Mouse (Mus musculus) lung, postnatal 0 days (tissue): ENCODE data around the gene Prkaca. TPM values are rescaled to one million over a fixed set of nuclear protein-coding genes. Genes with fewer than 3 reads are reported as not detected.

Experiments
- ATAC-seq: fragments of 200-750 bp; cut with Nextera tagmentation; 2 replicates; pipeline ENCODE4 v1.8.0; 2017; ENCODE audit warnings: moderate library complexity
- DNase-seq: peaks from one replicate; pipeline ENCODE4 v3.0.0-alpha.2; 2016; ENCODE audit warnings: low spot score
- H3K27ac ChIP-seq: fragments of 300-500 bp; sonication (generic); 2 replicates; pipeline ENCODE4 v1.5.1; 2014; ENCODE audit warnings: antibody characterized with exemption, mild to moderate bottlenecking, low read length, mixed read lengths
- H3K27me3 ChIP-seq: fragments of 300-500 bp; sonication (generic); replicated peaks from 2 replicates; pipeline ENCODE4 v1.6.1; 2014; ENCODE audit warnings: low read length, mixed read lengths; ENCODE audit not compliant: insufficient read depth
- H3K36me3 ChIP-seq: fragments of 300-500 bp; sonication (generic); 2 replicates; pipeline ENCODE4 v1.6.1; 2014; ENCODE audit warnings: low read length, mixed read lengths; ENCODE audit not compliant: insufficient read depth
- H3K4me1 ChIP-seq: fragments of 300-500 bp; sonication (generic); 2 replicates; pipeline ENCODE4 v1.6.1; 2014; ENCODE audit warnings: antibody characterized with exemption, low read depth, low read length, mixed read lengths; ENCODE audit not compliant: insufficient read depth
- H3K4me2 ChIP-seq: fragments of 300-500 bp; sonication (generic); replicated peaks from 2 replicates; pipeline ENCODE4 v1.6.1; 2014; ENCODE audit warnings: low read depth, mild to moderate bottlenecking, low read length, moderate library complexity, mixed read lengths
- H3K4me3 ChIP-seq: fragments of 300-500 bp; sonication (generic); 2 replicates; pipeline ENCODE4 v1.5.1; 2014; ENCODE audit warnings: low read depth, low read length
- H3K9ac ChIP-seq: fragments of 300-500 bp; sonication (generic); replicated peaks from 2 replicates; pipeline ENCODE4 v1.6.1; 2014; ENCODE audit warnings: low read depth, mild to moderate bottlenecking
- H3K9me3 ChIP-seq: fragments of 300-500 bp; sonication (generic); 2 replicates; pipeline ENCODE4 v1.6.1; 2016; ENCODE audit warnings: low read length, mixed read lengths
- CTCF ChIP-seq: IDR thresholded peaks from 2 replicates; pipeline ENCODE4 v1.5.1; 2016; ENCODE audit warnings: antibody characterized with exemption, mild to moderate bottlenecking
- EP300 ChIP-seq: IDR thresholded peaks from 2 replicates; pipeline ENCODE4 v1.6.1; 2016; ENCODE audit warnings: antibody characterized with exemption, mild to moderate bottlenecking, control low read depth
- WGBS: fragments of 180-500 bp; shearing (Covaris S2); extraction: QIAGEN DNeasy Blood & Tissue Kit; methylation state at CpG from one replicate; pipeline ENCODE4 v1.1.7; 2014; 5-methylcytosine and 5-hydroxymethylcytosine counted together
- polyA plus RNA-seq: library from polyadenylated mRNA; unstranded; fragments of >200 nt; fragmentation: Nextera tagmentation; extraction: Ambion mirVana; gene quantifications from 2 replicates; pipeline ENCODE4 v1.2.1, GENCODE M21; 2015

Gene Prkaca
- polyA plus RNA-seq, 1 experiment from 2014 or later: 94.9 TPM

GRCm38 (mm10) chr8:84029272-84029671 is 56.5 kb downstream of the Prkaca start:
- ATAC-seq (no peak), DNase-seq (no peak)
- no peaks in the 10 kb centered on the region for H3K27me3 ChIP-seq
- peaks cover 7% of the 10 kb centered on the region; the same call in 1 of the 2 replicates for H3K4me1 ChIP-seq
- no peak overlapping the region for H3K27ac ChIP-seq
- no peak overlapping the region for H3K4me3 ChIP-seq
- TF ChIP-seq EP300 (no peak), CTCF (no peak)
- no peak overlapping the region for H3K9ac ChIP-seq
- no peaks in the 10 kb centered on the region for H3K36me3 ChIP-seq
- 82% methylated on average over 5 of the region's 5 CpGs for WGBS
- H3K4me2 ChIP-seq: no peak overlapping the region
- no peaks in the 10 kb centered on the region for H3K9me3 ChIP-seq

GRCm38 (mm10) chr8:84032777-84033176 is 60.0 kb downstream of the Prkaca start:
- no peak overlapping the region for H3K9ac ChIP-seq
- no peak overlapping the region for H3K4me2 ChIP-seq
- DNase-seq (no peak), ATAC-seq (no peak)
- H3K27ac ChIP-seq: no peak overlapping the region
- 71% methylated on average over 4 of the region's 4 CpGs for WGBS
- no peaks in the 10 kb centered on the region for H3K27me3 ChIP-seq
- H3K9me3 ChIP-seq: no peaks in the 10 kb centered on the region
- no peaks in the 10 kb centered on the region for H3K4me1 ChIP-seq
- H3K36me3 ChIP-seq: no peaks in the 10 kb centered on the region
- TF ChIP-seq CTCF (no peak), EP300 (no peak)
- H3K4me3 ChIP-seq: no peak overlapping the region

- H3K27ac ChIP-seq: no peak overlapping the region
- TF ChIP-seq CTCF: no peak
- no peak for TF ChIP-seq EP300
- H3K4me2 ChIP-seq: no peak overlapping the region
- DNase-seq (no peak), ATAC-seq (no peak)
- no peaks in the 10 kb centered on the region for H3K27me3 ChIP-seq
- no peaks in the 10 kb centered on the region for H3K36me3 ChIP-seq
- H3K4me1 ChIP-seq: peaks cover 4% of the 10 kb centered on the region; the same call in 1 of the 2 replicates
- WGBS: 48% methylated on average over 5 of the region's 5 CpGs
- no peak overlapping the region for H3K4me3 ChIP-seq
- H3K9ac ChIP-seq: no peak overlapping the region
- H3K9me3 ChIP-seq: no peaks in the 10 kb centered on the region
These were observed 65.2 kb downstream of the Prkaca start for GRCm38 (mm10) chr8:84038015-84038414.

- WGBS: 7% methylated on average over 5 of the region's 5 CpGs
- Histone ChIP-seq H3K4me1 (peaks cover 4% of the 10 kb centered on the region; the same call in 1 of the 2 replicates), H3K9ac (no peak overlapping the region), H3K4me2 (no peak overlapping the region), H3K4me3 (no peak overlapping the region), H3K27ac (no peak overlapping the region), H3K9me3 (no peaks in the 10 kb centered on the region), H3K27me3 (peaks cover 9% of the 10 kb centered on the region), H3K36me3 (no peaks in the 10 kb centered on the region)
- ATAC-seq (0 out of 2 replicates have a peak, but pooled peaks have one; percentile 6), DNase-seq (peak; percentile 84)
- TF ChIP-seq EP300 (no peak), CTCF (peak; percentile 92)
These were observed 66.3 kb downstream of the Prkaca start for GRCm38 (mm10) chr8:84039050-84039449.

GRCm38 (mm10) chr8:84042066-84042947 is 69.5 kb downstream of the Prkaca start, which contains the start of gene Il27ra:
Gene Il27ra, minus strand, starts transcription at chr8:84042589.
- peak within 1 kb of the TSS; percentile 24 for H3K4me3 ChIP-seq
- peaks cover 4% of the 10 kb centered on the region; the same call in 1 of the 2 replicates for H3K4me1 ChIP-seq
- peak within 1 kb of the TSS; percentile 52 for H3K4me2 ChIP-seq
- H3K9me3 ChIP-seq: no peaks in the 10 kb centered on the region
- TF ChIP-seq CTCF (peak; percentile 89), EP300 (no peak)
- peaks cover 24% of the 10 kb centered on the region for H3K27me3 ChIP-seq
- peak; percentile 85 for ATAC-seq
- WGBS: 3% methylated on average over 39 of the region's 40 CpGs
- H3K36me3 ChIP-seq: no peaks in the 10 kb centered on the region
- no peak within 1 kb of the TSS for H3K9ac ChIP-seq
- DNase-seq: peak; percentile 82
- no peak within 1 kb of the TSS for H3K27ac ChIP-seq

- peak overlapping the region; percentile 52; the same call in 1 of the 2 replicates for H3K4me2 ChIP-seq
- no peaks in the 10 kb centered on the region for H3K36me3 ChIP-seq
- ATAC-seq (peak; percentile 66), DNase-seq (peak; percentile 70)
- H3K4me3 ChIP-seq: no peak overlapping the region
- TF ChIP-seq CTCF: no peak
- no peak for TF ChIP-seq EP300
- WGBS: 23% methylated on average over 12 of the region's 12 CpGs
- H3K27me3 ChIP-seq: peaks cover 24% of the 10 kb centered on the region
- H3K27ac ChIP-seq: no peak overlapping the region
- peaks cover 4% of the 10 kb centered on the region; the same call in 1 of the 2 replicates for H3K4me1 ChIP-seq
- H3K9me3 ChIP-seq: no peaks in the 10 kb centered on the region
- no peak overlapping the region for H3K9ac ChIP-seq
These were observed 70.2 kb downstream of the Prkaca start for GRCm38 (mm10) chr8:84042948-84043342.
